Mouse (Mus musculus): ENCODE data around the gene Madcam1.

Madcam1 gene

DNA sequence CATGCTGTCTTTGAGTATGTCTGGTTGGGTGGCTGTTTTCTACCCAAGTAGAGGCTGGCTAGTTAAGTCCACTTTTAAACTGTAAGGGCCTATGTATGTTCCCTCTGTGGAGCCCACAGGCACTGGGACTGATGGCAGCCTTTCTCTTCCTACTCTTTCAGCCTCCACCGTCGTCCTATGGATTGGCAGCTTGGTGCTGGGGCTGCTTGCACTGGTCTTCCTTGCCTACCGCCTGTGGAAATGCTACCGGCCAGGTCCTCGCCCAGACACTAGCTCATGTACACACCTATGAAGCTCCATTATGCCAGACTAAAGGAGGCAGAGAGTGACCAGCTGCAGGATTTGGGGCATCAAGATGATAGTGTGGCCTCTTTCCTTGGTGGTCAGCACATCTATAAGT, 3.7 kb downstream of the Madcam1 start:
- DNase-seq (ENCODE audit: low spot score in 2 of 2): no peak

DNA sequence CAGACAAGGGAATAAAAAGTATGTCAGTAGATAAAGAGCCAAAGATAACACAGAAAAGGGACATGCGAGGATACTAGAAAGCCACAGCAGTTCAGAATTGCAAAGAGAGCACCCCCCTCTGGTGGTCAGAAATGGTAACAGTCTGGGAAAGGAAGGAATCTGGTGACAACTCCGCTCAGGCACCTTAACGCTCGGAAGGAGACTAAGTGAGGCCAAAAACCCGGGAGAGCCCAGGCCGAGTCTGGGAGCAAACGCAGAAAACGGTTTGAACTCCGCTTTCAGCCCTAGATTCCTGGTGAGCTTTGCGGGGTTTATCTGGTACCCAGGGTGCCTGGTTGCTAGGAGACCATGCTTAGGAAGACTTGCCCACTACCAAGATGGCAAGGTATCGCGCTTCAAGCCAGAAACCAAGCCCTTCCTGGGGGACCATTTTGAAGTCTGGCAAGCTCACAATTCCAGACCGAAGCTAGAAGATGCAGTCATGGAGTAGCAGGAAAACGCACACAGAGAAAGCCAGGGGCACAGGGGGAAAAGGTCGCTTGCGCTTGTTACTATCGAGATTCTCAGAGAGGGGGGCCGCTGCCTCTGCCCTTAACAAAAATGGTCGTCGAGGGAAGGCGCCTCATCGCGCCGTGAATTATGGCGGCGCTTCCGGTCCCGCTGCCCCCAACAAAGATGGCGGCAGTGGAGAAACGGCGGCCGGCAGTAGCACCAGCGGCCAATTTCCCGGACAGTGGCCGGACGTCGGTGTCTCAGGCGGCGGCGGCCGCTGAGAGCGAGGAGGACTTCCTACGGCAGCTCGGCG, 4.6 kb downstream of the Madcam1 start, which contains the start of gene Tpgs1:
TSS of gene Tpgs1 (plus strand) at position 599 of the 805 bp plus-strand sequence.
- peak; percentile 86 to 88 for DNase-seq (ENCODE audit: low spot score in 2 of 2)

GRCm38 (mm10) chr10:79669576-79670057, 5.3 kb downstream of the Madcam1 start:
- DNase-seq (ENCODE audit: low spot score in 2 of 2): peak; percentile 67 to 72

- DNase-seq (ENCODE audit: low spot score in 2 of 2): no peak
Observed at GRCm38 (mm10) chr10:79670071-79670888, 5.9 kb downstream of the Madcam1 start.

- DNase-seq (ENCODE audit: low spot score in 2 of 2): no peak
Observed at GRCm38 (mm10) chr10:79671396-79672087, 7.2 kb downstream of the Madcam1 start.

DNA sequence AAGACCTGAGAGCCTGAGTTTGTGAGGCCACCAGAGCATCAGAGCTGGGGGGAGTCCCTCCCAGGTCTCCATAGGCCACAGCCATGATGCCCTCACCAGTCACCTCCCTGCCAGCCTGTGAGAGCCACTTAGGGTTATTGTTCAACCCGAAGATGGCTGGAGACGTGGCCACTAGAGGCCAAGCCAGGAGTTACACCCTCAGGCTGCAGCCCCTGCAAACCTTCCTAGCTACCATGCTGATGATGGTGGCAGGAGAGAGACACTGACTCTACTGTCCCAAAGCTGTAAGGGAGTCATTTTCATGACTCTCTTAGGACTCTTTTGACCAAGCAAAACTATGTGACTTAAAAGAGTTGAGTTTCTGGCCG, 7.7 kb downstream of the Madcam1 start:
- DNase-seq (ENCODE audit: low spot score in 2 of 2): no peak

GRCm38 (mm10) chr10:79673054-79673453, 8.7 kb downstream of the Madcam1 start:
- DNase-seq (ENCODE audit: low spot score in 2 of 2): no peak

GRCm38 (mm10) chr10:79675346-79676035, 11.1 kb downstream of the Madcam1 start:
- no peak for DNase-seq (ENCODE audit: low spot score in 2 of 2)

DNA sequence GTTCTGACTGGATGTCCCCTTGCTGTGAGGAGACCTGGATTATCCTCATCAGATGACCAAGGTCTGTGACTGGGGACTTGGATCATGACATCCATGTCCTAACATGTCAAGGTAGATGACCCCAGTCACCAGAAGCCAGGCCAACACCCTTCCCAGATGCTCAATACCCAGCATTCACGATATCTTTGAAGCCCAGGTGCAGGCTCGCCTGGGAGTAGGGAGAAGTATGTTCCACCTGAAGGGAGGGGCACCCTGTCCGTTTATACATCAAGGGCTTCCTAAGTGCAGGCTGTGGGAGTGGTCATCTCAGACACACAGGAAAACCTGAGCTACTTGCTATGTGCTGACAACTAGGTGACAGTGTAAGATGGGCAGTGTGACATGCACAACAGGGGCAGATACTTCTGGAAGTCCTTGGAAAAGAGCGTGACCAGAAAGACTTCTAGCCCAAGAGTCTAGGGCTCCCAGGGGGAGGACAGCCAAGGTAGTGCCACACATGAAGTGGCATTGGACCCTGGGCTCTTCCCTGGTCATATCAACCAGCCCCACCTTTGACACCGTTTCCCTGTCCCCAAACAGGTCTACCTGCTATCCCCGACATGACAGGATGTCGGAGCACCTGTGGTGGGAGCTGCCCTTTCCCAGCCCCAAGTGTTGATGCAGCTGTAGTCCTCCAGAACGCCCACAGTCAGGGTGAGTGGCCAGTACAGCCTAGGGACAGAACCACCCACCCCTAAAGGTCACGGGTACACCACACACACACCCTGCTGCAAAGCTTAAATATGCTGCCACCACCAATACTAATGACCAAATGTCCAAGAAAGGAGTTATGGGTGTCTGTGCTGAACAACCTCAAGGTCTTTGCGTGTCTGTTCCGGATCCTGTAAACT, 16.5 kb downstream of the Madcam1 start:
- no peak for DNase-seq (ENCODE audit: low spot score in 2 of 2)

- peak; percentile 99 to 100 for DNase-seq (ENCODE audit: low spot score in 2 of 2)
Observed at GRCm38 (mm10) chr10:79681591-79682245, 17.4 kb downstream of the Madcam1 start, which contains the start of gene Cdc34. Cdc34 (plus strand) TSS chr10:79682195.

DNA sequence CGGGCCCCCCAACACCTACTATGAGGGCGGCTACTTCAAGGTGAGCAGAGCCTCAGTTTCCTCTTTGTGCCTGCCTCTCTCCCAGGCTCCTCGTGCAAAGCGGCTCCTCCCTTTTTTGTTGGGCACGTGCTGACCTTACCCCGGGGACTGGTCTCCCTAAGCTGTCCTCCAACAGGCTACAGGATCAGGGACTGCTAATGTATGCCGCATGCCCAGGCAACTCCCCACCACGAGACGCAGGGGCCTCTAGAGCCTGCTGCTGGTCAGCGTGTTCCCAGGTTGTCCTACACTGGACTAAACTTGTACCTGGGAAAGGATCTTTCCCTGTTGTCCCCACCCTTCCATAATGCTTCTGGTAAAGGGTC, 18.2 kb downstream of the Madcam1 start:
- peak in 1 of 2 experiments; percentile 26 for DNase-seq (ENCODE audit: low spot score in 2 of 2)

GRCm38 (mm10) chr10:79682916-79683582, 18.7 kb downstream of the Madcam1 start:
- peak in 1 of 2 experiments; percentile 34 for DNase-seq (ENCODE audit: low spot score in 2 of 2)

DNA sequence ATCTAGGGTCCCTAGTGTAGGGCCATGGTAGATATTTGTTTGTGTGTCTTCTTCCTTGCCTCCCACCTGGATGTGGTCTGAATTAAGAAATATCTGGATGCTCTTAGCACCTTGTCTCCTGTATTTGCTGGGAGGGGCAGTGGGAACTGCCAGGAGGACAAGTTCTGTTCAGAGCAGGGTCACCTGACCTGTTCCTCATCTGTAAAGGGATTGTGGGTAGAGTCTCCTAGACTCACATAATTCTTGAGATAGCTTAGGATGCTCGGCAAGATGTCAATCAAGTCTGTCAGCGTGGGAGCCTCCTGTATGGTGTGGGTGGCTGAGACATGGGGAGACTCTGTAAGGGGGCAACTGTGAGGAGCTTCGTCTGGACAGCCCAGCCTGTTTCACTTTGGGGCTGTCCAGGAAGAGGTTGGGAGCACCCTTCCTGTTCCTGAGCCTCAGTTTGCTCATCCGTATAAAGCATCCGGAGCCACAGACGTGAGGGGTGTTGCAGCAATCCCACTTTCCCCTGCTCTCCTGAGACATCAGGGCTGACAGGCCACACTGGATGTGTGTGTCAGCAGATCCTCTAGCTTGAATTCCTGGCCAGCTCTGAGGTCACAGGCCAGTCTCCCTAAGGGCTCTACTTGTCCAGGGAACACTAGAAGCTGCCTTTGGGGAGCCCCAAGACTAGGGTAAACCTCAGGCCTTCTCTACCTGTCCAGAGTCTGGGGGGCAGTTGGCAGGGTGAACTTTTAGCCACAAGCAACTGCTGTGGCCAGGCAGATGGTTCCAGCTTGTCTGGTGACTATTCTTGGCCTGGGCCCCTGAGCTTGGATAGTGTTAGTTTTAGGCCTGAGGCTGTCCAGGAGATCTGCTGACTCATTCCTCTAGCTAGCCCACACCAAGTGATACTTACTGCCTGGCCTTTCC, 19.6 kb downstream of the Madcam1 start:
- no peak for DNase-seq (ENCODE audit: low spot score in 2 of 2)

DNA sequence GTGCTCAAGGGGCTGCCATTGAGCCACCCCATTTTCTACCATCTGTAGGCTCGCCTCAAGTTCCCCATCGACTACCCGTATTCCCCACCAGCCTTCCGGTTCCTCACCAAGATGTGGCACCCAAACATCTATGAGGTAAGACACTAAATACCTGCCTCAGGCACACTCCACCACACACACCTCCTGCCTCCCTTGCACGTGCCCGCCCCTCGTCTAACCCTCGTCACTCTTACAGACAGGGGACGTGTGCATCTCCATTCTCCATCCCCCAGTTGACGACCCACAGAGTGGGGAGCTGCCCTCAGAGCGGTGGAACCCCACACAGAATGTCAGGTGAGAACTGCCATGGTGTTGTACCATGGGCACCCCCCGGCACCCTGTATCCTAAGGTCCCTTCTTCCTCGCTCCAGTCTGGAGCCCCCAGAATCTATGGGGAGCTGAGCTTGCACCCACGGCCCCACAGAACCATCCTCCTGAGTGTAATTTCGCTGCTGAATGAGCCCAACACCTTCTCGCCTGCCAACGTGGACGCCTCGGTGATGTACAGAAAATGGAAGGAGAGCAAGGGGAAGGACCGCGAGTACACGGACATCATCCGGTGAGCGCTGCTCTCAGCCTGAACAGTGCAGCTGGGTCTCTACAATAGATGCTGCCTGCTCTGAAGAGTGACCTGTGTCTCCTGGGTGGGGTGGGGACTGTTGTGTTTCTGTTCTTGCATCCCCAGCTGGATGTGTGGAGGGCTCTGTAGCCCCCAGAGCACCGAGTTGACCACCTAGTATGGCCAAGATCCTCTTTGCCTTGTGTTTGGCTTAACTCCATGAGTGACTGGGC, 20.6 kb downstream of the Madcam1 start:
- DNase-seq (ENCODE audit: low spot score in 2 of 2): no peak

DNA sequence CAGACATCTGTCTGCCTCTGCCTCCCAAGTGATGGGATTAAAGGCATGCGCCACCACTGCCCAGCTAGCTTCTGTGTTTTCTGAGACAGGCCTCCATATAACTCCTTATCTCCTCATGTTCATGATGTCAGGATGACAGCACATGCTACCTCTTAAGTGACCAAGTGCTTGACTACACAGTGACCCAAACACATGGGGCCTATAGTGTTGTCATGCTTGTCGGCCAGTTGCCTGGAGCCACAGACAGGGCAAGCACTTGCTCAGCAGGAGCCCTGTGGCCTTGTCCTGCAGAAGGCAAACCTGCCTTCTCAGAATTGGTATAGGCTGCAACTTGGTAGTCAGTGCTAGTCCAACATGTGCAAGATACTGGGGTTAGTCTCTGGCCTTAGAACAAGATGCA, 21.9 kb downstream of the Madcam1 start:
- DNase-seq (ENCODE audit: low spot score in 2 of 2): no peak

DNA sequence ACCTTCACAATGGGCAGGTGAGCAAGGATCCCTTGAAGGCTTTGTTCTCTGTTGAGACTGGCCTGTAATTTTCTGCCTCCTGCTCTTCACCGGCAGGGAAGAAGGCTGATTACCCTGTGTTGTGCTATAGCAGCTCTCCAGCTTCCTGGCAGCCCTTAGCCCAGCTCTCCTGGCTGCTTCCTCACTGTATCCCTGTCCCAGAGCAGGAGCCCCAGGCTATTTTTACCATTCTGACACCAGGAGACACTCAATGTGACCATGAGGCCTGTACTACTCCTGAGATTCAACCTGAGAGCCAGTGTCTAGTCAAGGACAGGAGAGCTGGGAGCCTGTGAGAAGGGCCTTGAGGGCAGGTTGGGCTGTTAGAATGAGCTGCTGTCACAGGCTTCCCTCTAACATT, 22.3 kb downstream of the Madcam1 start:
- DNase-seq (ENCODE audit: low spot score in 2 of 2): no peak

GRCm38 (mm10) chr10:79687513-79687912, 23.2 kb downstream of the Madcam1 start:
- DNase-seq (ENCODE audit: low spot score in 2 of 2): no peak

All from spleen, postnatal 36 days (tissue).